Mouse (Mus musculus) liver, adult 2 months (tissue): Measurements from ENCODE around the gene Pik3r2.

Experiments
- CTCF ChIP-seq: fragments of 200-500 bp; IDR thresholded peaks from 2 replicates; pipeline ENCODE4 v1.5.1; 2011; ENCODE audit warnings: low read depth, low read length, control low read depth
- POLR2A ChIP-seq: fragments of 200-500 bp; IDR thresholded peaks from 2 replicates; pipeline ENCODE4 v1.6.1; 2011; ENCODE audit warnings: low read length, control low read depth; ENCODE audit not compliant: insufficient read depth; ENCODE audit errors: extremely low read depth

DNA sequence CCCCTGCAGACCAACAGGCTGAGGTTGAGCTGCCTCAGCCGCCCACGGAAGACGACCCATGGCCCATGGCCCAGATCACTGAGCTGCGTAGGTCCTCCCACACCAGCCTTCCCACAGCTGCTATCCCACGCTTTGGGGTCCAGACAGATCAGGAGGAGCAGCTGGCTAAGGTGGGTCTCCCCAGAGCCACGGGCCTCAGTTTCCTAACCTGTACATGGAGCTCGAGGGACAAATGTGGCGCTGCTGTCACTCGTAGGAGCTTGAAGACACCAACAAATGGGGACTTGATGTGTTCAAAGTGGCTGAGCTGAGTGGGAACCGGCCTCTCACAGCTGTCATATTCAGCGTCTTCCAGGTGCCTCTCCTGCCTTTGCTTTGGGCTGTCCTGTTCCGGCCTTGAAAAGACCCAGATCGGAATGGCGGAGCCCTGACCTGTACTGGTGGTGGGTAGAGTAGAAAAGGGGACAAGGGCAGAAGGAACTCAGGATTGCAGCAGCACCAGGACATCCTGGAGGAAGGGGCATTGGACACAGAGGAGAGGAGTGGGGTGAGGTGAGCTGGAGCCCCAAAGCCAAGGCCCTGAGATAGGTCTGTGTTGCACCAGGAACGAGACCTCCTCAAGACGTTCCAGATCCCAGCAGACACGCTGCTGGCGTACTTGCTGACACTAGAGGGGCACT lies 29.2 kb downstream of the Pik3r2 start:
- no peak for TF ChIP-seq POLR2A
- TF ChIP-seq CTCF, result no peak
